In genomic region chr4:59329461-59330304, GRCm38 (mm10) we compare ENCODE assay signal across 13 mouse cellular contexts.
DNase-seq lines count a peak whose midpoint lies in the region; ATAC-seq lines count a peak whose summit lies in the region.
"Had no signal": no experiment of that assay in that cellular context is flagged by ENCODE, and none has a peak within 500 bp of the region (broad histone marks: within the 10 kb centered on the region; RNA-seq: fewer than 3 reads in every experiment).

No protein-coding gene starts in this region.

- no peak overlapping the region for H3K9ac ChIP-seq in embryonic facial prominence, embryonic 15.5 days
- no peak overlapping the region for H3K9ac ChIP-seq in limb, embryonic 13.5 days
- H3K9ac ChIP-seq in hindbrain, embryonic 14.5 days, result no peak overlapping the region
- H3K9ac ChIP-seq: kidney, embryonic 15.5 days had no signal

- no peaks in the 10 kb centered on the region for H3K27me3 ChIP-seq in embryonic facial prominence, embryonic 15.5 days
- no peaks in the 10 kb centered on the region for H3K27me3 ChIP-seq in limb, embryonic 13.5 days
- H3K27me3 ChIP-seq in hindbrain, embryonic 14.5 days (ENCODE audit: control insufficient read depth, insufficient read depth, low read length), result no peaks in the 10 kb centered on the region
- H3K27me3 ChIP-seq: kidney, embryonic 15.5 days had no signal

- WGBS in embryonic facial prominence, embryonic 15.5 days, result 74% methylated on average over 19 of the region's 19 CpGs
- WGBS in limb, embryonic 13.5 days, result 65% methylated on average over 19 of the region's 19 CpGs
- WGBS in hindbrain, embryonic 14.5 days, result 84% methylated on average over 19 of the region's 19 CpGs

- H3K4me1 ChIP-seq in embryonic facial prominence, embryonic 15.5 days, result peaks cover 16% of the 10 kb centered on the region
- H3K4me1 ChIP-seq in limb, embryonic 13.5 days, result peaks cover 29% of the 10 kb centered on the region
- H3K4me1 ChIP-seq in hindbrain, embryonic 14.5 days (replicated peaks; ENCODE audit: control insufficient read depth, insufficient read depth, low read length), result no peaks in the 10 kb centered on the region

- no peak for ATAC-seq in embryonic facial prominence, embryonic 15.5 days (ENCODE audit: insufficient number of reproducible peaks, low FRiP score, low TSS enrichment, low read depth)
- ATAC-seq in limb, embryonic 13.5 days (ENCODE audit: low FRiP score, low read depth), result peak; percentile 60
- no peak for ATAC-seq in hindbrain, embryonic 14.5 days (ENCODE audit: low FRiP score)

- DNase-seq in lung, postnatal 36 days, result peak; percentile 47
- DNase-seq in lung, postnatal 25 days (ENCODE audit: low spot score), result no peak
- DNase-seq in adipocyte (ENCODE audit: low spot score), result peak; percentile 49
- no peak for DNase-seq in left cerebral cortex, postnatal 36 days (ENCODE audit: low spot score in 2 of 2)
- no peak for DNase-seq in hindbrain, embryonic 14.5 days (ENCODE audit: low spot score)
- DNase-seq: cerebellum, adult 18-20 months; gastrocnemius, postnatal 14 days; left cerebral cortex, postnatal 4 days; midbrain, embryonic 14.5 days; thymus, adult 18-20 months had no signal

- H3K4me3 ChIP-seq in embryonic facial prominence, embryonic 15.5 days (replicated peaks), result no peak overlapping the region
- H3K4me3 ChIP-seq in limb, embryonic 13.5 days, result no peak overlapping the region
- H3K4me3 ChIP-seq in hindbrain, embryonic 14.5 days (replicated peaks; ENCODE audit: low read length), result no peak overlapping the region
- H3K4me3 ChIP-seq: kidney, embryonic 15.5 days had no signal

- no peaks in the 10 kb centered on the region for H3K9me3 ChIP-seq in embryonic facial prominence, embryonic 15.5 days (replicated peaks)
- no peaks in the 10 kb centered on the region for H3K9me3 ChIP-seq in limb, embryonic 13.5 days
- no peaks in the 10 kb centered on the region for H3K9me3 ChIP-seq in hindbrain, embryonic 14.5 days (ENCODE audit: control insufficient read depth, low read length)
- H3K9me3 ChIP-seq: kidney, embryonic 15.5 days had no signal

- no peak overlapping the region for H3K4me2 ChIP-seq in embryonic facial prominence, embryonic 15.5 days (replicated peaks)
- no peak overlapping the region for H3K4me2 ChIP-seq in limb, embryonic 13.5 days (replicated peaks)
- no peak overlapping the region for H3K4me2 ChIP-seq in hindbrain, embryonic 14.5 days (replicated peaks)
- H3K4me2 ChIP-seq: kidney, embryonic 15.5 days had no signal

- intact Hi-C loops in left cerebral cortex, postnatal 36 days (cut with DNase I), result no loop called here

- peak overlapping the region; percentile 39; the same call in 1 of the 2 replicates for H3K27ac ChIP-seq in embryonic facial prominence, embryonic 15.5 days (replicated peaks)
- H3K27ac ChIP-seq in limb, embryonic 13.5 days, result peak overlapping the region; percentile 61; the same call in 1 of the 2 replicates
- H3K27ac ChIP-seq in hindbrain, embryonic 14.5 days, result no peak overlapping the region
- H3K27ac ChIP-seq: kidney, embryonic 15.5 days had no signal

- no peaks in the 10 kb centered on the region for H3K36me3 ChIP-seq in embryonic facial prominence, embryonic 15.5 days
- H3K36me3 ChIP-seq in limb, embryonic 13.5 days, result no peaks in the 10 kb centered on the region
- no peaks in the 10 kb centered on the region for H3K36me3 ChIP-seq in hindbrain, embryonic 14.5 days (replicated peaks; ENCODE audit: control insufficient read depth, insufficient read depth)
- H3K36me3 ChIP-seq: kidney, embryonic 15.5 days had no signal

Comparison
In these comparisons a context has a peak if more than half of its experiments do, and no peak if none do; other contexts are left out.
1. DNase-seq: peak in lung, postnatal 36 days (single experiment) and adipocyte (single experiment); none in lung, postnatal 25 days (single experiment), left cerebral cortex, postnatal 36 days (0 of 2) and hindbrain, embryonic 14.5 days (single experiment).